Mouse (Mus musculus) spleen, postnatal 36 days (tissue): ENCODE data around the gene Dusp15.

Source experiments
- DNase-seq, 2 experiments: peaks; one replicate each; pipeline ENCODE4 v3.0.0; 2022; ENCODE audit warnings: low spot score in 2 of 2, mixed read lengths in 1 of 2

Gene Dusp15

DNA sequence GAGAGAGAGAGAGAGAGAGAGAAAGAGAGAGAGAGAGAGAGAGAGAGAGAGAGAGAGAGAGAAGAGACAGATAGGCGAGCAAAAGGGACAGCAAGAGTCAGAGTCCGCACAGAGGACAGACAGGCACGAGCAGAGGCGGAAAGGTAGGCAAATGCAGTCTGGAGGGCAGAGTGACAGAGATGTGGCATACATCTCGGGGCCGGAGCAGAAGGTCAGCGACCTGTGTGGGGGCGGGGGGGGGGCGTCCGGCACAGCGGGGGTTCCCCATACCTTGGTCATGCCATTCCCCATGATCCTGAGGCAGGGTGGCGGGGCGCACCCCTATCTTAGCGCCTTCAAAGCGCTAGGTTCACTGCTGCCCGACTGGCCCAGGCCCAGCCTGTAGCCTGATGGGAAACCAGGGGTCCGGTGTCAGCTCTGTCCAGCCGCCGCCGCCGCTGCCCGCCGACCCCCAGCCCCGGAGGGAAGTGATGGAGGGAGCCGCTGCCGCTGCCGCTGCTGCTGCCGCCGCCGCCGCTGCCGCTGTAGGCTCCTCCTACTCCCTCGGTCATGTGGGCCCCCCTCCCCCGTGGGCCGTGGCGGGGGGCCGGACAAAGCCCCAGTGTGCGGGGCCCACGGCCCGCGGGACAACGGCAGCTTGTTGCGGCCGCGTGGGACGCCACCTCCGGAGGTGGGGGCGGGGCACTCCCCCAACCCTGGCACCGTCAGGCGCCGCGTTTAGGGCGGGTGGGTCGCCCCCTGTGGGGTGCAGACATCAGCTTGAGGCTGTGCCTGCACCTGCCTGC is at the start of gene Dusp15:
Dusp15 (minus strand) TSS at position 634 of the 785 bp plus-strand sequence.
- no peak for DNase-seq

- DNase-seq, result no peak
Measured at GRCm38 (mm10) chr2:152997046-152997445, 45.5 kb upstream of the Dusp15 start.

- DNase-seq, result no peak
Measured at GRCm38 (mm10) chr2:152991529-152991928, 40.0 kb upstream of the Dusp15 start.

DNA sequence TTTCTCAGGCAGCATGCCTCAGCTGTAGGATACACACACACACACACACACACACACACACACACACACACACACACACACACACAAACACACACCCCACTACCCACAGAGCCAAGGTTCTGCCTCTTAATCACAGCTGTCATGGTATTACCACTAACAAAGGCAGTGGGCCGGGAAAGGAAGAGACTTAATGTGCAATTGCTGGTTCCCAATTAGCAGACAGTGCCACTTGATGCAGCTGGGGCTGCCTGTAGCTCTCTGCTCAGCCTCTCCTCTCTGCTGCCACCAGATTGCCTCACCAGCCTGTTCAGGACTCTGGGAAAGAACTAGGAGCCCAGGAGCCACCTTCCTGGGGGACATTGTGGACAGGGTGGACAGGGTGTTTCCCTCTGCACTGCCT is 34.1 kb upstream of the Dusp15 start:
- DNase-seq, result no peak

GRCm38 (mm10) chr2:152976991-152977390 is 25.5 kb upstream of the Dusp15 start:
- no peak for DNase-seq

GRCm38 (mm10) chr2:152965555-152965954 is 14.1 kb upstream of the Dusp15 start:
- no peak for DNase-seq

- peak; percentile 23 to 47 for DNase-seq
Measured at GRCm38 (mm10) chr2:152962091-152962793, 10.7 kb upstream of the Dusp15 start, which contains the start of gene Ttll9. TSS of gene Ttll9 (plus strand) at chr2:152962485.

- no peak for DNase-seq
Measured at GRCm38 (mm10) chr2:152958116-152958515, 6.6 kb upstream of the Dusp15 start.

- no peak for DNase-seq
Measured at GRCm38 (mm10) chr2:152951850-152952720, 587 bp upstream of the Dusp15 start.

- no peak for DNase-seq
Measured at GRCm38 (mm10) chr2:152950358-152951064, 987 bp downstream of the Dusp15 start.

DNA sequence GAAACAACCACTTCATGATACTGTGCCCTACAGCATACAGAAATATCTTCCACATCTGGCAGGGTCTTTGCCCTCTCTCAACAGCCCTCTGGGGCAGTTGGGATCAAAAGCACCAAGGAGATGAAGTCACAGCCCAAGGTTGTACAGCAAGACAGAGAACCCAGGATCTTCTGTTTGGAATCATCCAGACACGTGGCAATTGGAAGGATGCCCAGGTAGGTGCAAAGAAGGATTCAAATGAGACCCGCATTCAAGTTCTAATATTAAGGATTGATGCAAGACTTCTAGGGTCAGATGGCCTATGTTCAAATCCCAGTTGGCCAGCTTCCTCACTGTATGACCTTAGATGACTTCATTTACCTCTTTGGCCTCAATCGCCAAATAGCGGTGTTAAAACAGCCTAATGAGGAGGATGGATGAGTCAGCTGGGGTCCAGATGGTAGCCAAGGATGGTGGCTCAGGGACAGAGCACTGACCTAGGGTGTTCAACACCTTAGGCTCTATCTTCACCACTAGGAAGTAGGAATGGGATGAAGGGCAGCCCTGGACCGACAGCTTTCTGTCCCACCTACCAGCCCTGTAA is 3.0 kb downstream of the Dusp15 start:
- DNase-seq, result no peak

DNA sequence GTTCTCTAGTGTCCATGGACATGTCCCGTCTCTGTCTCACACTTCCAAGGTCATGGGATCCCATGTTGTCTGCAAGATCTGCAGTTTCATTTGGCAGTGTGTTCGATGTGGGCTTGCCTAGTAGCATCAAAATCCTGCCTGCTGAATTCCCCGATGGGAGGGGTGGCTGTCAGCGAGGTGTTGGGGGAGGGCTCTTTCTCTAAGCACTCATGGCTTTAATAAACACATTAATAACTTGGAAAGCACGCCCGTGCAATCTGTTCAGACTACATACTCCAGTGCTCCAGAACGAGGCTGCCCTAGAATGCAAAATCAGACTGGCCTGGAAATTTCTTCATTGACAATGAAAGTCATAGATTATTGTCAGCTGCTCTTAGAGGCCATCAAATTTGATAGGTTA is 4.4 kb downstream of the Dusp15 start:
- DNase-seq, result no peak

- no peak for DNase-seq
Measured at GRCm38 (mm10) chr2:152944013-152944412, 7.5 kb downstream of the Dusp15 start.

GRCm38 (mm10) chr2:152943568-152943967 is 7.9 kb downstream of the Dusp15 start:
- no peak for DNase-seq

DNA sequence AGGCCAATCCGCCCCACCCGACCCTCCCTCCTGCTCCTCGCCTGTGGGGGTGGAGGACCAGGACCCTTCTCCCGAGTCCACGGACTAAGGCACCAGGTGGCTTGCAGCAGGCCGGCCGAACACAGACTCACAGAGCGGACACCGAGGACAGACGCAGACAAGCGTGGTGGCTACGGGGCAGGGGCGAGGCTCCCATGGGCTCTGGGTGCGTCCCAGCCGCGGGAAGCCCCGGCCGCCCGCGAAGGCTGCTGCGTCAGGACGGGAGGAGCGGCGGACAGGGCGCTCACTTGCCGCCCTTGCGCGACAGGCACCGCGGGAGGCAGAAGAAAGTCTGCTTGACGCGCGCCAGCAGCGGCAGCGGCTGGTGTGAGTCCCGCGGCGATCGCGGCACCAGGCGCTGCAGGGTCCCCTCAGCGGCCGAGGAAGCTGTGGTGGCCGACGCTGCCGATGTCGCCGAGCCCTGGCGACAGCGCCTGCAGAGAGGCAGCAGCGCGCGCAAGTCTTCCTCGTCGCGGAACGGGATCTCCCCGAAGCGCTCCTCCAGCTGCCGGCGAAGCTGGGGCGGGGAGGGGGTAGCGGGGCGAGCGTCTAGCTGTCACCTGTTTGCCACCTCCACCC is 8.5 kb downstream of the Dusp15 start:
- DNase-seq, result no peak

DNA sequence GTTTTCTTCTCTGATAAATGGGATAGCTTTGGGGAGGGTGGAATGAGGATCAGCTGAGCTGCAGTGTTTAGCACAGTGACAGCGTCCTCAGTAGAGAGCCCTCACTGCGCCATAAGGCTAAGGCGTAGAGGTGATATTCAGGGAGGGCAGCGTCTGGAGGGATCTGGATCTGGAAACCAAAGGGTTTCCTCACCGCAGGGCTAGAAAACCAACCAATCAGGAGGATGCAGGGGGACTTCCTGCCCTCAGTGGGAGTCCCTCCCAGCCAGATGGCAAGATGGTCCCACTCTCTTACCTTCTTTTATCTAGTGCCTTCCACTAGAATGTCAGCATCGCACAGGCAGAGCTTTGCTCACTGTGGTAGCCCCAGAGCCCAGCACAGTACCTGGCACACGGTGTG is 9.7 kb downstream of the Dusp15 start:
- no peak for DNase-seq

- no peak for DNase-seq
Measured at GRCm38 (mm10) chr2:152941106-152941505, 10.4 kb downstream of the Dusp15 start.

GRCm38 (mm10) chr2:152939846-152940245 is 11.7 kb downstream of the Dusp15 start:
- no peak for DNase-seq

GRCm38 (mm10) chr2:152933614-152934013 is 17.9 kb downstream of the Dusp15 start:
- peak; percentile 22 to 30 for DNase-seq

- no peak for DNase-seq
Measured at GRCm38 (mm10) chr2:152933048-152933447, 18.4 kb downstream of the Dusp15 start, which contains the start of gene Foxs1. TSS of gene Foxs1 (minus strand) at chr2:152933208.
